ENCODE assay signal across 8 mouse cellular contexts in genomic region chrX:57053174-57053992, GRCm38 (mm10). TPM values are rescaled to one million over a fixed set of nuclear protein-coding genes. Genes with fewer than 3 reads are reported as not detected.
DNase-seq lines count a peak whose midpoint lies in the region; ATAC-seq lines count a peak whose summit lies in the region.

TSS of gene Htatsf1 (plus strand) at chrX:57053583.

- H3K4me1 ChIP-seq in hindbrain, embryonic 11.5 days (replicated peaks; ENCODE audit: control insufficient read depth, insufficient read depth, low read length), result no peaks in the 10 kb centered on the region

- no peaks in the 10 kb centered on the region for H3K36me3 ChIP-seq in hindbrain, embryonic 11.5 days (ENCODE audit: control insufficient read depth, insufficient read depth, low read length)

- no peaks in the 10 kb centered on the region for H3K9me3 ChIP-seq in hindbrain, embryonic 11.5 days (ENCODE audit: control insufficient read depth, low read length)

- ATAC-seq in hindbrain, embryonic 11.5 days (ENCODE audit: low FRiP score), result peak; percentile 97

- peak; percentile 90 for DNase-seq in Muller cell, postnatal 12 days (ENCODE audit: inconsistent ontology term)
- peak; percentile 87 for DNase-seq in cerebellum, adult 9-11 months
- peak; percentile 33 to 76 for DNase-seq in frontal cortex, adult 2 months (ENCODE audit: extremely low spot score in 1 of 2, low spot score in 1 of 2)
- DNase-seq in hindbrain, embryonic 11.5 days (ENCODE audit: low spot score), result peak; percentile 84
- DNase-seq in layer of hippocampus, postnatal 14 days (ENCODE audit: low spot score in 2 of 2), result peak; percentile 79 to 87
- peak; percentile 74 for DNase-seq in lung, postnatal 14 days
- DNase-seq in retina, adult 2 months (ENCODE audit: low read depth, low spot score), result peak; percentile 71
- DNase-seq in thymus, postnatal 36 days, result peak; percentile 77 to 84

- peak within 1 kb of the TSS; percentile 47 for H3K4me2 ChIP-seq in hindbrain, embryonic 11.5 days (replicated peaks; ENCODE audit: low read depth, low read length)

- H3K4me3 ChIP-seq in hindbrain, embryonic 11.5 days (ENCODE audit: low read depth, low read length), result peak within 1 kb of the TSS; percentile 49

- peak within 1 kb of the TSS; percentile 67 for H3K9ac ChIP-seq in hindbrain, embryonic 11.5 days (ENCODE audit: low read depth, low read length)

- H3K27ac ChIP-seq in hindbrain, embryonic 11.5 days (ENCODE audit: low read depth, low read length), result peak within 1 kb of the TSS; percentile 92

- no peaks in the 10 kb centered on the region for H3K27me3 ChIP-seq in hindbrain, embryonic 11.5 days (ENCODE audit: control insufficient read depth, insufficient read depth, low read length)

- WGBS in hindbrain, embryonic 11.5 days, result 11% methylated on average over 47 of the region's 85 CpGs

RNA-seq across cellular contexts. Expression of gene Htatsf1, which starts in this region (rescaled TPM):
- 43.7 and 50.8 TPM in 2 replicates for polyA plus RNA-seq in frontal cortex, adult 2 months (2012; rRNA removed)
- polyA plus RNA-seq in hindbrain, embryonic 11.5 days (2014; fragmentation: Nextera tagmentation; extraction: Ambion mirVana), result 92.3 and 97.4 TPM in 2 replicates
- 10 to 100 TPM; 62.5 to 67.9 TPM for total RNA-seq in layer of hippocampus, postnatal 14 days (2021)

Comparison
In these comparisons a context has a peak if more than half of its experiments do, and no peak if none do; other contexts are left out.
1. Peak in every context shown above with its lines: DNase-seq, ATAC-seq, H3K4me3 ChIP-seq and H3K27ac ChIP-seq.